ENCODE assay signal across 8 mouse cellular contexts in genomic region chr6:86874711-86875375, GRCm38 (mm10). TPM values are rescaled to one million over a fixed set of nuclear protein-coding genes. Genes with fewer than 3 reads are reported as not detected.
DNase-seq lines count a peak whose midpoint lies in the region; ATAC-seq and TF ChIP-seq lines count a peak whose summit lies in the region.

No protein-coding gene starts in this region.

- no peak overlapping the region for H3K9ac ChIP-seq in kidney, embryonic 14.5 days (ENCODE audit: low read depth, low read length)
- no peak overlapping the region for H3K9ac ChIP-seq in stomach, postnatal 0 days (ENCODE audit: low read length)

- H3K4me2 ChIP-seq in kidney, embryonic 14.5 days (replicated peaks; ENCODE audit: low read depth, low read length), result no peak overlapping the region
- no peak overlapping the region for H3K4me2 ChIP-seq in stomach, postnatal 0 days (replicated peaks; ENCODE audit: low read depth)

- no peak for TF ChIP-seq POLR2A in cerebellum, adult 2 months (IDR thresholded peaks at IDR 0.05; ENCODE audit: borderline replicate concordance, insufficient read depth, low read length)

- H3K4me1 ChIP-seq in cerebellum, adult 2 months (ENCODE audit: control insufficient read depth, insufficient read depth, low read length), result peaks cover 19% of the 10 kb centered on the region
- H3K4me1 ChIP-seq in kidney, embryonic 14.5 days (ENCODE audit: control insufficient read depth, insufficient read depth, low read length), result no peaks in the 10 kb centered on the region
- no peaks in the 10 kb centered on the region for H3K4me1 ChIP-seq in stomach, postnatal 0 days (replicated peaks; ENCODE audit: control insufficient read depth, insufficient read depth)

- no peak for TF ChIP-seq CTCF in cerebellum, adult 2 months (IDR thresholded peaks at IDR 0.05; ENCODE audit: borderline replicate concordance, insufficient read depth, low read depth, low read length)
- no peak for TF ChIP-seq CTCF in stomach, postnatal 0 days (IDR thresholded peaks at IDR 0.05; ENCODE audit: low read depth)

- no peaks in the 10 kb centered on the region for H3K27me3 ChIP-seq in cerebellum, adult 2 months (ENCODE audit: control insufficient read depth, insufficient read depth, low read length)
- no peaks in the 10 kb centered on the region for H3K27me3 ChIP-seq in kidney, embryonic 14.5 days (ENCODE audit: control insufficient read depth, insufficient read depth, low read length)
- H3K27me3 ChIP-seq in stomach, postnatal 0 days (ENCODE audit: control insufficient read depth, insufficient read depth, low read length), result no peaks in the 10 kb centered on the region

- H3K36me3 ChIP-seq in kidney, embryonic 14.5 days (ENCODE audit: control insufficient read depth, insufficient read depth, low read length), result no peaks in the 10 kb centered on the region
- no peaks in the 10 kb centered on the region for H3K36me3 ChIP-seq in stomach, postnatal 0 days (ENCODE audit: control insufficient read depth, insufficient read depth, low read length)

- no peak for TF ChIP-seq EP300 in stomach, postnatal 0 days (optimal IDR thresholded peaks at IDR 0.05)

- no peaks in the 10 kb centered on the region for H3K9me3 ChIP-seq in kidney, embryonic 14.5 days (ENCODE audit: control insufficient read depth, low read length)
- H3K9me3 ChIP-seq in stomach, postnatal 0 days (ENCODE audit: control insufficient read depth, low read length), result no peaks in the 10 kb centered on the region

- DNase-seq in cerebellum, adult 2 months, result peak; percentile 35 to 46
- no peak for DNase-seq in cerebellum, adult 9-10 months
- peak; percentile 50 for DNase-seq in kidney, postnatal 10 days
- DNase-seq in thymus, postnatal 4 days, result peak; percentile 53
- DNase-seq in thymus, postnatal 25 days, result no peak
- DNase-seq in stomach, postnatal 0 days (ENCODE audit: low spot score), result no peak
- no peak for DNase-seq in yolk sac, embryonic 10.5 days (ENCODE audit: low spot score)

- H3K27ac ChIP-seq in cerebellum, adult 2 months (ENCODE audit: insufficient read depth, low read length), result no peak overlapping the region
- H3K27ac ChIP-seq in kidney, embryonic 14.5 days (ENCODE audit: low read depth, low read length), result no peak overlapping the region
- no peak overlapping the region for H3K27ac ChIP-seq in stomach, postnatal 0 days (replicated peaks)

- ATAC-seq in kidney, embryonic 14.5 days (ENCODE audit: low FRiP score, low TSS enrichment), result no peak
- ATAC-seq in stomach, postnatal 0 days (ENCODE audit: low FRiP score, low TSS enrichment), result peak; percentile 32; the same call in 1 of the 2 replicates

- 59% methylated on average over 6 of the region's 6 CpGs for WGBS in cerebellum, adult 2 months
- WGBS in kidney, embryonic 14.5 days, result 84% methylated on average over 6 of the region's 6 CpGs
- 80% methylated on average over 6 of the region's 6 CpGs for WGBS in stomach, postnatal 0 days

- no peak overlapping the region for H3K4me3 ChIP-seq in cerebellum, adult 2 months (replicated peaks; ENCODE audit: insufficient read depth, low read depth, low read length)
- H3K4me3 ChIP-seq in kidney, embryonic 14.5 days (ENCODE audit: low read length), result no peak overlapping the region
- H3K4me3 ChIP-seq in stomach, postnatal 0 days (ENCODE audit: low read depth, low read length), result no peak overlapping the region

RNA-seq across cellular contexts. Expression of gene Aak1, which starts 25.5 kb away (rescaled TPM):
- 152 and 165 TPM in 2 replicates for polyA plus RNA-seq in cerebellum, adult 2 months (2012; rRNA removed)
- polyA plus RNA-seq in kidney, embryonic 14.5 days (2014; fragmentation: Nextera tagmentation; extraction: Ambion mirVana), result 11.2 and 18.2 TPM in 2 replicates
- polyA plus RNA-seq in stomach, postnatal 0 days (2015; fragmentation: Nextera tagmentation; extraction: Ambion mirVana), result 5.6 and 5.8 TPM in 2 replicates

Comparison
In these comparisons a context has a peak if more than half of its experiments do, and no peak if none do; other contexts are left out.
1. DNase-seq: peak in cerebellum, adult 2 months (2 of 2), kidney, postnatal 10 days (single experiment) and thymus, postnatal 4 days (single experiment); none in cerebellum, adult 9-10 months (single experiment), thymus, postnatal 25 days (single experiment), stomach, postnatal 0 days (single experiment) and yolk sac, embryonic 10.5 days (single experiment).